Mouse (Mus musculus) heart, postnatal 0 days (tissue): ENCODE data around the gene Tmbim7.

Source experiments
- CTCF ChIP-seq: IDR thresholded peaks from 2 replicates; pipeline ENCODE4 v1.5.1; 2016; ENCODE audit warnings: antibody characterized with exemption, control low read depth, low read depth
- EP300 ChIP-seq: IDR thresholded peaks from 2 replicates; pipeline ENCODE4 v1.6.1; 2016; ENCODE audit warnings: antibody characterized with exemption, low read depth

- TF ChIP-seq CTCF (no peak), EP300 (no peak)
Measured at GRCm38 (mm10) chr5:3657085-3657484, 6.1 kb downstream of the Tmbim7 start, which contains the start of gene Gatad1.
